Mouse (Mus musculus) adrenal gland, postnatal 10 days (tissue): ENCODE data around the gene Mfsd6l. TPM values are rescaled to one million over a fixed set of nuclear protein-coding genes. Genes with fewer than 3 reads are reported as not detected.

Experiments
- DNase-seq: peaks from one replicate; pipeline ENCODE4 v3.0.0; 2021; ENCODE audit warnings: mixed read lengths
- total RNA-seq, 2 experiments: library from RNA; stranded (reverse); gene quantifications; 2 replicates each; pipeline ENCODE4 v1.2.3; 2021

Mfsd6l gene
- total RNA-seq, 2 experiments from 2014 or later, result 0.27 TPM; not detected in 1

- no peak for DNase-seq
Measured at GRCm38 (mm10) chr11:68602200-68602931, 46.4 kb downstream of the Mfsd6l start.

GRCm38 (mm10) chr11:68607046-68607445, 51.1 kb downstream of the Mfsd6l start:
- DNase-seq, result no peak

Other genes with a start within 250 kb of the Mfsd6l start
- 10 to 100 TPM; 11.0 TPM for gene Ntn1, start 155.4 kb upstream of the Mfsd6l start, total RNA-seq
- gene Pik3r5, start 124.1 kb upstream of the Mfsd6l start, total RNA-seq, result 1 to 10 TPM; 1.6 to 2.3 TPM
- 1 to 10 TPM; 3.6 to 4.7 TPM for gene Pik3r6, start 53.2 kb upstream of the Mfsd6l start, total RNA-seq
- under 1 TPM in 1 of 2 experiments, not detected in 1; 0.72 TPM for gene Ccdc42, start 30.8 kb downstream of the Mfsd6l start, total RNA-seq
- 10 to 100 TPM; 38.9 to 48.6 TPM for gene Myh10, start 135.4 kb downstream of the Mfsd6l start, total RNA-seq